Comparison of ENCODE assay signal across 18 mouse cellular contexts in genomic region chr14:34618808-34619207, GRCm38 (mm10). TPM values are rescaled to one million over a fixed set of nuclear protein-coding genes. Genes with fewer than 3 reads are reported as not detected.
A peak's percentile ranks its signal among the peaks of the same experiment; 100 is the strongest.
DNase-seq lines count a peak whose midpoint lies in the region; ATAC-seq and TF ChIP-seq lines count a peak whose summit lies in the region.
"Had no signal": no experiment of that assay in that cellular context is flagged by ENCODE, and none has a peak within 500 bp of the region (broad histone marks: within the 10 kb centered on the region; RNA-seq: fewer than 3 reads in every experiment).

No protein-coding gene starts in this region.

- no peak overlapping the region for H3K4me2 ChIP-seq in liver, embryonic 11.5 days
- H3K4me2 ChIP-seq in embryonic facial prominence, embryonic 14.5 days (ENCODE audit: low read depth, low read length), result no peak overlapping the region
- H3K4me2 ChIP-seq: liver, embryonic 15.5 days; neural tube, embryonic 15.5 days had no signal

- no peak for ATAC-seq in liver, embryonic 11.5 days (replicated peaks; ENCODE audit: low FRiP score)
- peak; percentile 81 for ATAC-seq in embryonic facial prominence, embryonic 14.5 days (ENCODE audit: low read depth)
- ATAC-seq: hindbrain, postnatal 0 days had no signal

- TF ChIP-seq POLR2A in liver, adult 2 months (IDR thresholded peaks at IDR 0.05; ENCODE audit: extremely low read depth, insufficient read depth, low read length), result no peak
- TF ChIP-seq POLR2A in MEL (IDR thresholded peaks at IDR 0.05; ENCODE audit: control insufficient read depth in 1 of 2, insufficient read depth in 1 of 2, low read depth in 1 of 2, low read length in 2 of 2, poor library complexity in 1 of 2), result no peak
- TF ChIP-seq POLR2A in small intestine, adult 2 months (IDR thresholded peaks at IDR 0.05; ENCODE audit: low read depth, low read length), result no peak
- TF ChIP-seq POLR2A in thymus, adult 2 months (IDR thresholded peaks at IDR 0.05; ENCODE audit: control insufficient read depth, extremely low read depth, insufficient read depth, low read length, poor library complexity), result no peak

- H3K79me2 ChIP-seq in liver, adult 2 months (ENCODE audit: control insufficient read depth, insufficient read depth, low read length), result no peaks in the 10 kb centered on the region
- H3K79me2 ChIP-seq in MEL (ENCODE audit: control insufficient read depth, insufficient read depth, low read length, poor library complexity), result no peaks in the 10 kb centered on the region

- H3K9me3 ChIP-seq in liver, embryonic 11.5 days (ENCODE audit: control insufficient read depth, low read length), result no peaks in the 10 kb centered on the region
- no peaks in the 10 kb centered on the region for H3K9me3 ChIP-seq in MEL (replicated peaks; ENCODE audit: insufficient read depth, low read length)
- H3K9me3 ChIP-seq in embryonic facial prominence, embryonic 14.5 days (ENCODE audit: control insufficient read depth, low read length), result no peaks in the 10 kb centered on the region
- H3K9me3 ChIP-seq: liver, embryonic 15.5 days; neural tube, embryonic 15.5 days had no signal

- H3K27ac ChIP-seq in liver, adult 2 months (replicated peaks; ENCODE audit: insufficient read depth, low read depth, low read length), result peak overlapping the region; percentile 6
- no peak overlapping the region for H3K27ac ChIP-seq in liver, embryonic 11.5 days (ENCODE audit: low read depth, low read length)
- no peak overlapping the region for H3K27ac ChIP-seq in MEL (ENCODE audit: control insufficient read depth, low read depth, low read length)
- no peak overlapping the region for H3K27ac ChIP-seq in embryonic facial prominence, embryonic 14.5 days (replicated peaks; ENCODE audit: low read depth, low read length)
- H3K27ac ChIP-seq in small intestine, adult 2 months (ENCODE audit: insufficient read depth, low read depth, low read length), result peak overlapping the region; percentile 62
- no peak overlapping the region for H3K27ac ChIP-seq in thymus, adult 2 months (ENCODE audit: control insufficient read depth, insufficient read depth, low read length)
- H3K27ac ChIP-seq: hindbrain, postnatal 0 days; liver, embryonic 15.5 days; neural tube, embryonic 15.5 days had no signal

- no peak for TF ChIP-seq EP300 in MEL (IDR thresholded peaks at IDR 0.05; ENCODE audit: low read depth in 1 of 2, low read length in 2 of 2)

- DNase-seq in liver, adult 2 months (ENCODE audit: extremely low read depth, low read depth, low spot score), result peak; percentile 94
- no peak for DNase-seq in liver, embryonic 11.5 days (ENCODE audit: low spot score)
- DNase-seq in MEL (ENCODE audit: low read depth, low spot score), result peak; percentile 41
- DNase-seq in embryonic facial prominence, embryonic 14.5 days (ENCODE audit: low spot score), result peak; percentile 63
- no peak for DNase-seq in thymus, adult 2 months
- no peak for DNase-seq in c-Kit-positive CD71-positive TER-119-positive erythroid progenitor cells, embryonic 14.5 days (ENCODE audit: low spot score)
- DNase-seq in heart, postnatal 25 days (ENCODE audit: low spot score), result no peak
- DNase-seq: cerebellum, adult 18-20 months; right cerebral cortex, adult 18-20 months had no signal

- no peaks in the 10 kb centered on the region for H3K27me3 ChIP-seq in liver, adult 2 months (ENCODE audit: control insufficient read depth, insufficient read depth, low read length)
- no peaks in the 10 kb centered on the region; the same call in 1 of the 2 replicates for H3K27me3 ChIP-seq in liver, embryonic 11.5 days (replicated peaks; ENCODE audit: control insufficient read depth, insufficient read depth, low read length)
- no peaks in the 10 kb centered on the region for H3K27me3 ChIP-seq in MEL (ENCODE audit: control insufficient read depth in 1 of 2, insufficient read depth in 2 of 2, low read length in 2 of 2)
- peaks cover 20% of the 10 kb centered on the region for H3K27me3 ChIP-seq in embryonic facial prominence, embryonic 14.5 days (replicated peaks; ENCODE audit: control insufficient read depth, insufficient read depth, low read length)
- H3K27me3 ChIP-seq in small intestine, adult 2 months (ENCODE audit: control insufficient read depth, insufficient read depth, low read length), result no peaks in the 10 kb centered on the region
- H3K27me3 ChIP-seq in thymus, adult 2 months (ENCODE audit: control insufficient read depth, insufficient read depth, low read length), result no peaks in the 10 kb centered on the region

- no peaks in the 10 kb centered on the region for H3K36me3 ChIP-seq in liver, adult 2 months (ENCODE audit: control insufficient read depth, insufficient read depth, low read length)
- H3K36me3 ChIP-seq in liver, embryonic 11.5 days (ENCODE audit: control insufficient read depth, insufficient read depth, low read length), result no peaks in the 10 kb centered on the region
- peaks cover 0 to 13% of the 10 kb centered on the region in 2 experiments; a peak in 2 of 4 replicates for H3K36me3 ChIP-seq in MEL (ENCODE audit: control insufficient read depth in 1 of 2, insufficient read depth in 2 of 2, low read length in 2 of 2)
- H3K36me3 ChIP-seq in embryonic facial prominence, embryonic 14.5 days (ENCODE audit: control insufficient read depth, insufficient read depth, low read length), result no peaks in the 10 kb centered on the region
- no peaks in the 10 kb centered on the region for H3K36me3 ChIP-seq in small intestine, adult 2 months (ENCODE audit: control insufficient read depth, insufficient read depth, low read length)
- no peaks in the 10 kb centered on the region for H3K36me3 ChIP-seq in thymus, adult 2 months (ENCODE audit: control insufficient read depth, insufficient read depth, low read length)
- H3K36me3 ChIP-seq: liver, embryonic 15.5 days; neural tube, embryonic 15.5 days had no signal

- 20% methylated on average over 9 of the region's 9 CpGs for WGBS in liver, adult 2 months
- WGBS in liver, embryonic 11.5 days, result 32% methylated on average over 9 of the region's 9 CpGs
- WGBS in embryonic facial prominence, embryonic 14.5 days, result 27% methylated on average over 9 of the region's 9 CpGs
- 20% methylated on average over 9 of the region's 9 CpGs for WGBS in small intestine, adult 2 months
- 69% methylated on average over 9 of the region's 9 CpGs for WGBS in thymus, adult 2 months

- no peak overlapping the region for H3K4me3 ChIP-seq in liver, adult 2 months (ENCODE audit: insufficient read depth, low read depth, low read length)
- no peak overlapping the region for H3K4me3 ChIP-seq in liver, embryonic 11.5 days (ENCODE audit: low read depth, low read length)
- no peak overlapping the region for H3K4me3 ChIP-seq in MEL (ENCODE audit: control insufficient read depth in 1 of 2, insufficient read depth in 1 of 2, low read depth in 2 of 2, low read length in 2 of 2)
- H3K4me3 ChIP-seq in embryonic facial prominence, embryonic 14.5 days (ENCODE audit: low read depth, low read length), result no peak overlapping the region
- no peak overlapping the region for H3K4me3 ChIP-seq in small intestine, adult 2 months (ENCODE audit: low read depth, low read length)
- H3K4me3 ChIP-seq in thymus, adult 2 months (ENCODE audit: control insufficient read depth, insufficient read depth, low read length), result no peak overlapping the region
- H3K4me3 ChIP-seq: liver, embryonic 15.5 days; neural tube, embryonic 15.5 days had no signal

- intact Hi-C loops in heart, postnatal 25 days (cut with DNase I), result no loop called here

- H3K4me1 ChIP-seq in liver, adult 2 months (ENCODE audit: control insufficient read depth, insufficient read depth, low read length), result peaks cover 6% of the 10 kb centered on the region
- peaks cover 27% of the 10 kb centered on the region for H3K4me1 ChIP-seq in liver, embryonic 11.5 days (replicated peaks; ENCODE audit: control insufficient read depth, insufficient read depth, low read length)
- peaks cover 9 to 15% of the 10 kb centered on the region in 2 experiments for H3K4me1 ChIP-seq in MEL (ENCODE audit: control insufficient read depth in 1 of 2, insufficient read depth in 2 of 2, low read length in 2 of 2)
- no peaks in the 10 kb centered on the region for H3K4me1 ChIP-seq in embryonic facial prominence, embryonic 14.5 days (ENCODE audit: control insufficient read depth, insufficient read depth, low read length)
- peaks cover 9% of the 10 kb centered on the region; the same call in 1 of the 2 replicates for H3K4me1 ChIP-seq in small intestine, adult 2 months (ENCODE audit: control insufficient read depth, insufficient read depth, insufficient read length, low read length)
- H3K4me1 ChIP-seq in thymus, adult 2 months (replicated peaks; ENCODE audit: control insufficient read depth, insufficient read depth, low read length), result peaks cover 13% of the 10 kb centered on the region

- TF ChIP-seq CTCF in liver, adult 2 months (IDR thresholded peaks at IDR 0.05; ENCODE audit: low read depth, low read length), result no peak
- TF ChIP-seq CTCF in MEL (IDR thresholded peaks at IDR 0.05 in 2 of 3, conservative IDR thresholded peaks at IDR 0.05 in 1 of 3; ENCODE audit: control insufficient read depth in 1 of 3, insufficient read depth in 1 of 3, low read depth in 2 of 3, low read length in 3 of 3, poor library complexity in 1 of 3, severe bottlenecking in 1 of 3), result no peak
- no peak for TF ChIP-seq CTCF in small intestine, adult 2 months (IDR thresholded peaks at IDR 0.05; ENCODE audit: extremely low read depth, insufficient read length, insufficient replicate concordance, low read depth, low read length)
- TF ChIP-seq CTCF in thymus, adult 2 months (IDR thresholded peaks at IDR 0.05; ENCODE audit: borderline replicate concordance, control insufficient read depth, extremely low read depth, insufficient read depth, low read length, poor library complexity), result no peak

- no peak for TF ChIP-seq RAD21 in MEL (IDR thresholded peaks at IDR 0.05; ENCODE audit: low read depth, low read length)

- peak overlapping the region; percentile 51 for H3K9ac ChIP-seq in liver, adult 2 months (ENCODE audit: low read depth, low read length)
- H3K9ac ChIP-seq in liver, embryonic 11.5 days (ENCODE audit: low read depth, low read length), result no peak overlapping the region
- H3K9ac ChIP-seq in MEL (ENCODE audit: control insufficient read depth, low read depth, low read length, poor library complexity, severe bottlenecking), result no peak overlapping the region
- H3K9ac ChIP-seq in embryonic facial prominence, embryonic 14.5 days (ENCODE audit: low read depth, low read length), result 0 out of 2 replicates have a peak overlapping the region, but pooled peaks have one; percentile 19
- H3K9ac ChIP-seq: liver, embryonic 15.5 days; neural tube, embryonic 15.5 days had no signal

RNA-seq across cellular contexts. Expression of gene Opn4, which starts 18.9 kb away (rescaled TPM):
- total RNA-seq in liver, adult 2 months (2014; rRNA removed), result not detected in 2 replicates
- not detected in 2 replicates for polyA plus RNA-seq in liver, adult 2 months (2012; rRNA removed)
- polyA plus RNA-seq in liver, embryonic 11.5 days (2014; fragmentation: Nextera tagmentation; extraction: Ambion mirVana), result not detected in 2 replicates
- total RNA-seq in MEL (2012; rRNA removed), result not detected in 2 replicates
- not detected for polyA plus RNA-seq in MEL (2012; ENCODE audit: insufficient read depth in 1 of 2, insufficient read length in 2 of 2, low read depth in 1 of 2, low replicate concordance in 2 of 2, missing spikeins in 1 of 2)
- polyA plus RNA-seq in embryonic facial prominence, embryonic 14.5 days (2014; fragmentation: Nextera tagmentation; extraction: Ambion mirVana), result 0.77 and 1.00 TPM in 2 replicates
- polyA plus RNA-seq in small intestine, adult 2 months (2012; rRNA removed), result not detected in 2 replicates
- 0.22 and 1.1 TPM in 2 replicates for polyA plus RNA-seq in thymus, adult 2 months (2012; rRNA removed)
- total RNA-seq in heart, postnatal 25 days (2021), result 1 to 10 TPM; 2.6 to 2.9 TPM
- total RNA-seq: granulocyte monocyte progenitor cell, adult 5-6 weeks; hindbrain, postnatal 0 days; layer of hippocampus, postnatal 14 days; left cerebral cortex, postnatal 25 days; megakaryocyte, adult 5-6 weeks had no signal
- polyA plus RNA-seq: liver, embryonic 15.5 days; thymus, postnatal 0 days had no signal

RNA-seq across cellular contexts. Expression of gene Ldb3, which starts 30.3 kb away (rescaled TPM):
- 0.18 TPM in 1 of 2 replicates, not detected in the other for total RNA-seq in liver, adult 2 months (2014; rRNA removed)
- 0.06 TPM in 2 replicates for polyA plus RNA-seq in liver, adult 2 months (2012; rRNA removed)
- polyA plus RNA-seq in liver, embryonic 11.5 days (2014; fragmentation: Nextera tagmentation; extraction: Ambion mirVana), result 0.38 and 2.7 TPM in 2 replicates
- total RNA-seq in MEL (2012; rRNA removed), result not detected in 2 replicates
- under 1 TPM in 1 of 2 experiments, not detected in 1; 0.01 TPM for polyA plus RNA-seq in MEL (2012; ENCODE audit: insufficient read depth in 1 of 2, insufficient read length in 2 of 2, low read depth in 1 of 2, low replicate concordance in 2 of 2, missing spikeins in 1 of 2)
- 58.3 and 86.4 TPM in 2 replicates for polyA plus RNA-seq in embryonic facial prominence, embryonic 14.5 days (2014; fragmentation: Nextera tagmentation; extraction: Ambion mirVana)
- 29.9 and 102 TPM in 2 replicates for polyA plus RNA-seq in small intestine, adult 2 months (2012; rRNA removed)
- 6.6 and 63.0 TPM in 2 replicates for polyA plus RNA-seq in thymus, adult 2 months (2012; rRNA removed)
- total RNA-seq in heart, postnatal 25 days (2021), result 1,000 to 10,000 TPM; 1,007 to 1,096 TPM
- total RNA-seq: granulocyte monocyte progenitor cell, adult 5-6 weeks; megakaryocyte, adult 5-6 weeks had no signal

RNA-seq across cellular contexts. Expression of gene Wapl, which starts 54.9 kb away (rescaled TPM):
- 60.5 and 63.4 TPM in 2 replicates for total RNA-seq in liver, adult 2 months (2014; rRNA removed)
- 5.8 and 6.8 TPM in 2 replicates for polyA plus RNA-seq in liver, adult 2 months (2012; rRNA removed)
- 38.8 and 41.4 TPM in 2 replicates for polyA plus RNA-seq in liver, embryonic 11.5 days (2014; fragmentation: Nextera tagmentation; extraction: Ambion mirVana)
- 100 and 111 TPM in 2 replicates for total RNA-seq in MEL (2012; rRNA removed)
- polyA plus RNA-seq in MEL (2012; ENCODE audit: insufficient read depth in 1 of 2, insufficient read length in 2 of 2, low read depth in 1 of 2, low replicate concordance in 2 of 2, missing spikeins in 1 of 2), result 100 to 1,000 TPM in 1 of 2 experiments, 10 to 100 TPM in 1; 80.4 to 221 TPM
- 26.9 and 27.4 TPM in 2 replicates for polyA plus RNA-seq in embryonic facial prominence, embryonic 14.5 days (2014; fragmentation: Nextera tagmentation; extraction: Ambion mirVana)
- 2.1 and 6.0 TPM in 2 replicates for polyA plus RNA-seq in small intestine, adult 2 months (2012; rRNA removed)
- 28.4 and 37.9 TPM in 2 replicates for polyA plus RNA-seq in thymus, adult 2 months (2012; rRNA removed)
- total RNA-seq in heart, postnatal 25 days (2021), result 10 to 100 TPM; 32.8 to 36.0 TPM

Comparison
In these comparisons a context has a peak if more than half of its experiments do, and no peak if none do; other contexts are left out.
1. DNase-seq: peak in liver, adult 2 months (single experiment), MEL (single experiment) and embryonic facial prominence, embryonic 14.5 days (single experiment); none in liver, embryonic 11.5 days (single experiment), thymus, adult 2 months (single experiment), c-Kit-positive CD71-positive TER-119-positive erythroid progenitor cells, embryonic 14.5 days (single experiment) and heart, postnatal 25 days (single experiment).
2. H3K27ac ChIP-seq: peak in liver, adult 2 months (single experiment) and small intestine, adult 2 months (single experiment); none in liver, embryonic 11.5 days (single experiment), MEL (single experiment), embryonic facial prominence, embryonic 14.5 days (single experiment) and thymus, adult 2 months (single experiment).
3. H3K9ac ChIP-seq: peak in liver, adult 2 months (single experiment) and embryonic facial prominence, embryonic 14.5 days (single experiment); none in liver, embryonic 11.5 days (single experiment) and MEL (single experiment).